Mouse (Mus musculus): Measurements from ENCODE around the gene Gm5129.
"Not testable (repeated sequence)": the region's sequence is repeated elsewhere in the genome, so short reads cannot be mapped to it uniquely, and the experiment has no call there.

Gm5129 gene

GRCm38 (mm10) chr5:29735557-29736061 lies at the start of gene Gm5129, which contains the start of gene Dnajb6:
Gm5129 (minus strand) TSS chr5:29735936.
Dnajb6 (plus strand) TSS chr5:29735688.
- peak; percentile 94 to 97 for DNase-seq

DNA sequence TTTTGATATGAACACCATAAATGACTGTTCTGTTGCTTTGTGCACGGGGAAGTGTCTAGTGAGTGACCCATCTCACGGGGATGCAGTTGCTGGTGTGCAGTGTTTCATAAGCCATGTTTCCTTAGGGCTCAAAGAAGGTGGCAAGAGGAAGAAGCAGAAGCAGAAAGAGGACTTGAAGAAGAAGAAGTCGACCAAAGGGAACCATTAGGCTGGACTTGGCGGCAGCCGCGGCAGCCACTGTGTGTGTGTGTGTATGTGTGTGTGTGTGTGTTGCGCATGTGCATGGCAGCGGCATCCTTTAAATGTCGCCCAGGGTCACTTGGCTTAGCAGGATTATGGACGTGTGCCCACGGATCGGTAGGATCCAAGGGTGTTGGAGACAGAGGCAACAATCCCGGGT lies 49.2 kb upstream of the Gm5129 start:
- not testable (repeated sequence) for DNase-seq

- DNase-seq = no peak
These were observed 46.5 kb upstream of the Gm5129 start for GRCm38 (mm10) chr5:29782261-29782660.

GRCm38 (mm10) chr5:29779733-29780132 lies 44.0 kb upstream of the Gm5129 start:
- DNase-seq = not testable (repeated sequence)

DNA sequence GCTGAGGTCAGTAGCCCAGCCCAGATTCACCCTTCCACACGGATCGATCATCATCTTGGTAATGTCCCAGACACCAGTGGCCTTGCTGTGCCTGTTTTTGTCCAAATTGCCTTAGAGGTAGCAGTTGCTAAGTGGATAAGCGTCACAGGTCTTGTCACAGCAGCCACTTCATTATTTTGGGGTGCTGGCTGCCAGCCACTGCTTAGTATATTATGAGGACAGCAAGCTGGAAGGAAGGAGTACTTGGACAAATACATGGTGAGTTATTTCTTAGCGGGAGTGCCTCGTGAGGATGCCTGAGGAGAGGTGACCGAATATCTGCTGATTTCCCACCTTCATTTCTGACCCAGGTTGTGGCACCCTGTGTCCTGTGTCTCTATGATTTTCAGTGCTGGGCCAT lies 42.3 kb upstream of the Gm5129 start:
- DNase-seq = no peak

GRCm38 (mm10) chr5:29775437-29775836 lies 39.7 kb upstream of the Gm5129 start:
- no peak for DNase-seq

- DNase-seq = peak; percentile 9 to 19
These were observed 37.9 kb upstream of the Gm5129 start for GRCm38 (mm10) chr5:29773460-29774150.

DNA sequence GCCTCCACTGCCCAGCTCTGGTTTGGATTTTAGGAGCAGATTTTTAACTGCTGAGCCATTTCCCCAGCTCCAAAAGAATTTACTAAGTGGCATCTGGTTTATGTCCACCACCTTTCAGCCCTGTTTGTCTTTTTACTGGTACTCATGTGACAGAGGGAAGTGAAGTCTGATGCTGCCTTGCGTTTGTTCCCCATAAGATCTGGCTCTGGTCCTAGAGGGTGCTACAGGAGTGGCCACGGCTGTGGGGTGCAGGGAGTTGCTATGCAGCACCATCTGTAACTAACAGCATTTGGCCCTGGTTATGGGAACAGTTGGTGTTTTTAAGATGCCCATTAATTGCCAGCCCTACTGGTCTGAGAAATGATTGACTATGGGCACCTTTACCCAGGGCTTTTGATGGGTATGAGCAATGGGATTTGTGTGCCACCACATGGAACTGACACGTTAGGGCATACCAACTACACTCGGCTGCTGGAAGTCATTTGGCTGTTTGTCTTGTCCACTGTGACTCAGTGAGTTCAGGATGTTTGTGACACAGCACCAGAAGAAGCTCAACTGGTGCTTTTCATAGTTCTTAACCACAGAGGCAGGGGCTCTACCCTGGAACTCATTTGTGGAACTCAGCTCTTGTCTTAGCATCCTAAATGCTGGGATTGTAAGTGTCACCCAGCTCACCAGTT lies 37.1 kb upstream of the Gm5129 start:
- no peak for DNase-seq

DNA sequence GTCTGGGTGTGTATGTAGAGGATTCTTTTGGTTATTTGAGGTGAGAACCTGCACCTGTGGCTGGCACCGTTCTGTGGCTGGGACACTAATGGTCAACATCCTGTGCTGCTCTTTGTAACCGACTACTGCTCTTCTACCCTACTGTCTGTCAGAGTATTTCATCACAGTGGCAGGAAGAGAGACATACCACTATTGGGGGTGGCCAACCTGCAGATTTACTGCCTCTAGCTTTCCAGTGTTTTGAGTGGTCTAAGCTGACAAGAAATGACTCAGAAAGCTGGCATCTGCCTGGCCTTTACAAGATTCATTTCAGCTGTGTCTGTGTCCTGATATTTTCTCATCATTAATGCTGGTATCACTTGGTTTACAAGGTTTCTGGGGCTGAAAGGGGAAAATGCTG lies 36.3 kb upstream of the Gm5129 start:
- DNase-seq = no peak

DNA sequence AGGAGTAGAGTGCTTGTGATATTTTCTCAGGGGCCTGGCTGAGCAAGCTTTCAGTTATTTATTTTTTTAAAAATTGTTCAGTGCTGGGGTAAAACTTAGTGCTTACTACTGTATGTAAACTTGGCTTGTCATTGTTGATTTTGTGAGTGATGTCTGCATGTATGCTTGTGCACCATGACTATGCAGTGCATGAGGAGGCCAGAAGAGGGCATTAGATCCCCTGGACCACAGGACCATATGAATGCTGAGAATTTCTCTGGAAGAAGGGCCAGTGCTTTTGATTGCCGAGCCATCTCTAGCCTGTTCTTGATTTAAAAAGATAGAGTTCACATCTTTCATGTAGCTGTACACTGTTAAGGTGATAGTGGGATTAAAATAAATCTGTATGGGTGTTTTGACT lies 35.2 kb upstream of the Gm5129 start:
- DNase-seq = no peak

DNA sequence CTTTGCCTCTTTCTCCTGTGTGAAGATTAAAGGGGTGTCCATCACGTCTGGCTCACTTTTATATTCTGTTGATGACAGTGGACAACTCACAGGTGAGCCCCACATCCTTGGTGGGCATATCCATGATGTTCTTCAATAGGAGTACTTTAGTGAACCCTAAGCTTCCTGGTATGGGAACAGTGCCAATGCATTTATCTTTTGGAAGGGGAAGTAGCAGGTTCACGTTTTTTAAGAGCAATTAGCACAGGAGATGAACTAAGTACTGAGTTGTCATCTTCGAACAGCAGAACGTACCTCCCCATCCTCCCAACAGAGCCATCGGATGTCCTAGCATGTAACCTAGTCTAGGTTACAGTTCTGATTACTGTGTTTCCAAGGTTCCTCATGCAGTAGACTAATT lies 23.6 kb upstream of the Gm5129 start:
- no peak for DNase-seq

DNA sequence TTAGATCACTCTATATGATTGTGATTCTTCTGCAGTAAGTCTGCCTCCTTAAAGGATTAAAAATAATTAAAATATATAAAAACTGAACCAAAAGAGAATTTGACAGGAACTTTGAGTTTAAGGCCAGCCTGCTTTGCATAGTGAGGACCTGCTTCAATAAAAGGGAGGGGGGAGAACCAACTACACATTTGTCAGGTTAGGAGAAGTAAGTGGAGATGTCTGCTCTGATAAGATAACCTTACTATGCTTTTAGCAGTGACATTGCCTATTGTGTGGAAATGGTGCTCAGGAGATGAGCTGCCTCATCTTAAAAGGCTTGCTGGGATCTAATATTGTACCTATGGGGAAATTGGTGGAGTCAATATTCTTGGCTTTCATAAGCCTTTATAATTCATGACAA lies 17.2 kb upstream of the Gm5129 start:
- no peak for DNase-seq

DNA sequence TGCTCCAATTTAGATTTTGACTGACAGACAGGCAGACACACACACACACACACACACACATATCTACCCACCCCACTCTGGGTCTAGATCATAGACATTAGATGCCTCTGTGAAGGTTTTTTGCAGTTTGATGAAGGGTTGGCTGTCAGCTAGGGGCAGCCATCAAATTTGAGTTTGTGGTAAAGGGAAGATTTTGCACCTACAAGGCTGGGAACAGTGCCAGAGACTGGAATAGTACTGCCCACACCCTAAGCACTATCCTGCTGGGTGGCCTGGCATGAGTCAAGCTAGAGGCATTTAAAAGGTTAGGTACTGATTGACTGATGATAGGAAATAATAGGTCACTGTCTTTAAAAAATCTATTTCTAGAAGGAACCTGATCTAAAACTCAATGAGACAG lies 15.6 kb upstream of the Gm5129 start:
- DNase-seq = no peak

DNA sequence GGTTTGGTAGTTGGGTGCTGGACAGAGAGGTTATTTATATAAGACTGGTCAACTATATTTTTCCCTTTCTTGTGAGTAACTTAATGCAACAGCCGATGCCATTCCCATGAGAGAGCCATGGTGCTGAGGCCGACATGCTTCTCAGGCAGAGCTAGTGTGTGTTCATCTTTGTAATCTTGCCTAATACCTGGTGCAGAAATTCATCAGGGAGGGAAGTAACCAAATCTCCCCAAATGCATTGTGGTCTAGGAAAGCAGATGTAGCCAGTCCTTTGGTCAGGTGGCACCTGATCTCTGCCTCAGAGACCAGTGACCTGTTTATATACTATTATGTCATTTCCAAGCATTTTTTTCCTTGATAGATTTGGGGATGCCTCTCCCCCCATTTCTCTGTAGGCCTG lies 11.9 kb upstream of the Gm5129 start:
- no peak for DNase-seq

- no peak for DNase-seq
These were observed 5.4 kb upstream of the Gm5129 start for GRCm38 (mm10) chr5:29741093-29741492.

DNA sequence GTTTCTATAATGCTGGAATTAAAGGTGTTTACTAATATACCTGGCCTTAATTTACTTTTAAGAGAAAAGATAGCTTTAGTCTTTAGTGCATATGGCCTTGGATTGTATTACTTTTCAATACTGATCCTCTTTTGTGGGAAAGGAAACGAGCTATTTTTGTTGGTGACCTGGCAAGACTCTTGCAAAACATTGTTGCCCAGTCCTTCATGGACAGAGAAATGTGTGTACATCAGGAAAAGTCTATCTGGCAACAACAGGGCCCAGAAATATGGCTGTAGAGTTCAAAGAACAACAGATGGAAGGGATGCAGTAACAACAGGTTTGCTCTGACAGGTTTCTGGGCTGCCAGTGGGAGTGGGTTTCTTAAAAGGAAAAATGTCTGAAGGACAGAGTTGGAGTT lies 4.9 kb upstream of the Gm5129 start:
- no peak for DNase-seq

DNA sequence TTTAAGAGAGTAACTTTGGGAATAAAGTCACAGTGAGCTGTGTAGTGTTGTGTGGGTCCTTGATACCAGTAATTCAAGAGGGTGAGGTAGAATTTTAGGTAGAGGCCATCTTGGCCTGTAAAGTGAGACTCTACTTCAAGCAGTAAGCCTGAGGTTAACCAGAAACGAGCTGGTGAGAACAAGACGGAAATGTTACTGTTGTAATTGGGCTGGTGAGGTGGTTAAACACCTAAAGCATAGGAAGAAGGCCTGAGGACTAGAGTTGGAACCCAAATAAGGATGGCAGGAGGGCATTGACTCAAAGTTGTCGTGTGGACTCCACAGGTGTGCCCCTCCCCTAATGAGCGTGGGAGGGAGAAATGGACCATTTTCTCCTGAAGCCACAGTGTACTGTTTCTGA lies 2.3 kb upstream of the Gm5129 start:
- no peak for DNase-seq

DNA sequence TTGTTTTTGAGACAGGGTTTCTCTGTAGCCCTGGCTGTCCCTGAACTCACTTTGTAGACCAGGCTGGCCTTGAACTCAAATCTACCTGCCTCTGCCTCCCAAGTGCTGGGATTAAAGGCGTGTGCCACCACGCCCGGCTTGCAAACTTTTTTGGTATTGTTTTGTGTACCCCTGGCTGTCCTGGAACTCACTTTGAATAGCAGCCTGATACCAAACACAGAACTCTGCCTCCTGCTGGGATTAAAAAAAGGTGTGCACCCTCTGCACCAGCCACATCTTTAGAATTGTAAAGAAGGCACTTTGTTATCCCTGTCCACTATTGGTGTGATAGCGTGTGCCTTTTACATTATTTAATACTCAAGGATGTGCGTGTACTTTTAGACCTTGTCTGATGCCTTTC lies 1.7 kb upstream of the Gm5129 start:
- no peak for DNase-seq

DNA sequence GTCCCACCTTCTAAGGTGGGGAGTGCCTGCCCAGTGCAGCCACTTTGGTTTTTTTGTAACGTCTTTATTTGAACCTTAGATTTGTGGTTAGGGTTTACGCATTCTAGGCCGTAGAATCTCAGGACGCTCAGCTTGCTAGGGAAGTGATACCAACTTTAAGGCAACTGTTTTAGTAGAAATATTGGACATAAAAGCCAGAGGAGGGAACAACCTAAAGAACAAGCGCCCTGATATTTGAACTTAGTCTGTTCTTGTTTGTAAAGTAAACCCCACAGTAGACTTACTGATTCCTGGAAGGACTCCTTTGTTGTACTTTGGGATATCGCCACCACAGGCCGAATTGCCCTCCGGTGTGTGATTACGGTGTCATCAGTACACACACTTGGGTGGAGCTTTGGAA lies 1.2 kb upstream of the Gm5129 start:
- no peak for DNase-seq

- peak in 1 of 2 experiments; percentile 49 for DNase-seq
These were observed 551 bp upstream of the Gm5129 start for GRCm38 (mm10) chr5:29736073-29736900.

DNA sequence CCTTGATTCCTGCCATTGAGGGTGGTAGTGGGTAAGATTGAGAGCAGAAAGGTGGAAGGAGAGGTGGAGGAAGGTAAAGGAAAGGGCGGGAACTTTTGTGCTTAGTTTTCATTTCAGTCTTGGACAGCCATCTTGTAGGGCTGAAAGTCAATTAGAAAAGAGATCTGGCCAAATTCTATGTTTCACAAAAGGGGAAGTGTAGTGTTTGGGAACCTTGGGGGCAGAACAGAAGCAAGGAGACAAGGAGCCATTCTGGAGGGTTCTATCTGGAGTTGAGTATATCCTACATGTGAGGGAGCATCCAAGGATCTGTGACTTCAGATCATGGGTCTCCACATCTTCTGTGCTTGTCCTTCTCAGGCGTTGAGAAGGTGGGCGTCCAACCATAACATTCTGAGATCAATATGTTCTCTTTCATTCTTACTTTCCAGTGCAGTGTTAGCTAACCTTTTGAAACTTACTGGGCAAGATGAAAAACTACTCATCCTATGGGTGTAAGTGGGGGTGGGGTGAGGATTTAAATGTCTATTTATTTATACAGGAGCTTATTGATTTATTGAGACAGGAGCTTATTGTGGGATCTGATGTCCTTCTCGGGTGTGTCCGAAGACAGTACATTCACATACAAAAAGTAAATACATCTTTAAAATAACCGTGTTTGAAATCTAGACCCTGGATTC lies 765 bp downstream of the Gm5129 start:
- peak in 1 of 2 experiments; percentile 12 for DNase-seq

DNA sequence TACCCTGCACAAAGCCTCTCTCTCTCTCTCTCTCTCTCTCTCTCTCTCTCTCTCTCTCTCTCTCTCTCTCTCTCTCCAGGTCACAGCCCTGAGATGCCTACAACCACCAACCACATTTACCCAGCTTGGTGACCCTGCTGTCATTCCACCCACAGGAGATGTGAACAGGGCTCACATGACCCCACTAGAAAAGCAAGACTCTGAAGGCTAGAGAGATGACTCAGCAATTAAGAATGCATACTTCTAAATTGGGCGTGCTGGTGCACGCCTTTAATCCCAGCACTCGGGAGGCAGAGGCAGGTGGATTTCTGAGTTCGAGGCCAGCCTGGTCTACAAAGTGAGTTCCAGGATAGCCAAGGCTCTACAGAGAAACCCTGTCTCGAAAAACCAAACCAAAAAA lies 9.7 kb downstream of the Gm5129 start:
- DNase-seq = not testable (repeated sequence)

GRCm38 (mm10) chr5:29725369-29725768 lies 10.4 kb downstream of the Gm5129 start:
- no peak for DNase-seq

Data from kidney, adult 8-10 months (tissue).